Mouse (Mus musculus) forebrain, embryonic 12.5 days (tissue): ENCODE results near the gene Apobec2. TPM values are rescaled to one million over a fixed set of nuclear protein-coding genes. Genes with fewer than 3 reads are reported as not detected.

Experiments
- ATAC-seq: fragments of 200-750 bp; cut with Nextera tagmentation; 2 replicates; pipeline ENCODE4 v1.8.0; 2017; ENCODE audit warnings: moderate TSS enrichment; ENCODE audit not compliant: low FRiP score
- H3K27ac ChIP-seq: fragments of 300-500 bp; sonication (generic); 2 replicates; pipeline ENCODE4 v1.5.1; 2016; ENCODE audit warnings: mild to moderate bottlenecking
- H3K27me3 ChIP-seq: fragments of 300-500 bp; sonication (generic); 2 replicates; pipeline ENCODE4 v1.6.1; 2016; ENCODE audit warnings: mild to moderate bottlenecking
- H3K36me3 ChIP-seq: fragments of 300-500 bp; sonication (generic); replicated peaks from 2 replicates; pipeline ENCODE4 v1.6.1; 2016; ENCODE audit warnings: mild to moderate bottlenecking
- H3K4me1 ChIP-seq: fragments of 300-500 bp; sonication (generic); 2 replicates; pipeline ENCODE4 v1.6.1; 2016
- H3K4me2 ChIP-seq: fragments of 300-500 bp; sonication (generic); 2 replicates; pipeline ENCODE4 v1.6.1; 2016; ENCODE audit warnings: mild to moderate bottlenecking, moderate library complexity
- H3K4me3 ChIP-seq: fragments of 300-500 bp; sonication (generic); replicated peaks from 2 replicates; pipeline ENCODE4 v1.5.1; 2016; ENCODE audit warnings: mild to moderate bottlenecking
- H3K9ac ChIP-seq: fragments of 300-500 bp; sonication (generic); 2 replicates; pipeline ENCODE4 v1.6.1; 2016; ENCODE audit warnings: mild to moderate bottlenecking
- H3K9me3 ChIP-seq: fragments of 300-500 bp; sonication (generic); 2 replicates; pipeline ENCODE4 v1.6.1; 2016
- WGBS: fragments of 180-500 bp; shearing (Covaris S2); methylation state at CpG from one replicate; pipeline ENCODE4 v1.1.7; 2016; 5-methylcytosine and 5-hydroxymethylcytosine counted together
- polyA plus RNA-seq: library from polyadenylated mRNA; unstranded; fragments of >200 nt; fragmentation: Nextera tagmentation; extraction: Ambion mirVana; gene quantifications from 2 replicates; pipeline ENCODE4 v1.2.1, GENCODE M21; 2016

Apobec2 gene
- polyA plus RNA-seq, 1 experiment from 2014 or later: 0.65 TPM

DNA sequence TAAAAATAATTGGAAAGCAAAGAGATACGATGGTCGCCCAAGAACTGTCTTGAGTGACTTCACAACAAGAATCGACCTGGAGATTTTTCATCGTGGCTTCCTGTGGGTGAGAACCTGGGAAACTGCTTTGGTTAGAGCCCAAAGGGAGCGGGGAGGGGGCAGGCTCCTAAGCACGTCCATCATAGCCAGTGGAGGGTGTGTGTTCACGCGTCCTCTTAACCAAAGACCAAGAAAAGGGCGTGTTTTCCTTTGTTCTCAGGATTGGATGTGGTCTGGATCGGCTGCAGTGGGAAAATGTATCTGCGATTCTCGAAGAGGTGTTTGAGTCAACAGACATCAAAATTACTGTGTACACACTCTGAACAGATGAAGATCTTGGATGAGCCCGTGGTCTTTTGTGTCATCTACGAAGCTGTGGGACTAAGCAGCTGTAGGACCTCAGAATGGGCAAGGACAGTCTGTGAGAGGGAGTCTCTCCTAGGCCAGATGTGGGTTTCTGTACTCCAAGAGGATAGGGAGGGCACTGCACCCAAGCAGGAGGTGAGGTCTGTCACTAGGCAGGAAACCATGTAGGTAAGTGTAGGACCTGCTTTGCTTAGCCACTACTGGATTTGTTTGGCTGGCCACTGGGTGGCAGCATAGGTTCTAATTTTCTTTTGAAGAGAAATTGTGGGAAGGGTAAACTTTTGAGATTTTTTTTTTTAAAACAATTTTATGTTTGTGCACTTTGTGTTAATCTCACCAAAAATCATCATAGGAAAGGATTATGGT lies 16.1 kb downstream of the Apobec2 start:
- no peak overlapping the region for H3K4me2 ChIP-seq
- H3K27me3 ChIP-seq: no peaks in the 10 kb centered on the region
- no peak overlapping the region for H3K9ac ChIP-seq
- ATAC-seq: peak; percentile 83
- no peak overlapping the region for H3K4me3 ChIP-seq
- H3K27ac ChIP-seq: 0 out of 2 replicates have a peak overlapping the region, but pooled peaks have one; percentile 10
- peaks cover 5% of the 10 kb centered on the region; the same call in 1 of the 2 replicates for H3K4me1 ChIP-seq
- peaks cover 48% of the 10 kb centered on the region for H3K36me3 ChIP-seq
- 91% methylated on average over 14 of the region's 14 CpGs for WGBS
- H3K9me3 ChIP-seq: no peaks in the 10 kb centered on the region

DNA sequence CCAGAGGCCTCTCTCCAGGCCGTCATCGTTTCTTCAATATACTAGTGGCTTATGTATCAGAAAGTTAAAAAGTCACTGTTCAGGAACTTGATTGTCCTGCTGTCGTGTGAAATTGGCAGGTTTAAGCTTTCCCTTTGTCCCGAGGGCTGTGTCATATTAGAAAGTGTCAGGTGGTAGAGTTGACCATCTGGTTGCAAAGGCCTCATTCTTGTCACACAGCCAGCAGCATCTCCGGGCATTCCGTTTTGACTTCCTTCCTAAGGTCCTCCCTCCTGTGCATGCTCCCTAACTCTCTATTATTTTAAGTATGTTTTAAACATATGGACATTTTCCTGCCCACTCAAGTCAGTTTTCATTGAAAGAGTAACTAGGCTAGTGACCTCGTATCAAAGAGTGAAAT lies 16.7 kb downstream of the Apobec2 start:
- peaks cover 10% of the 10 kb centered on the region for H3K4me1 ChIP-seq
- no peaks in the 10 kb centered on the region for H3K27me3 ChIP-seq
- no peak overlapping the region for H3K9ac ChIP-seq
- ATAC-seq: no peak
- H3K9me3 ChIP-seq: no peaks in the 10 kb centered on the region
- no peak overlapping the region for H3K4me2 ChIP-seq
- WGBS: 86% methylated on average over 7 of the region's 7 CpGs
- H3K27ac ChIP-seq: 0 out of 2 replicates have a peak overlapping the region, but pooled peaks have one; percentile 10
- no peak overlapping the region for H3K4me3 ChIP-seq
- peaks cover 48% of the 10 kb centered on the region for H3K36me3 ChIP-seq

DNA sequence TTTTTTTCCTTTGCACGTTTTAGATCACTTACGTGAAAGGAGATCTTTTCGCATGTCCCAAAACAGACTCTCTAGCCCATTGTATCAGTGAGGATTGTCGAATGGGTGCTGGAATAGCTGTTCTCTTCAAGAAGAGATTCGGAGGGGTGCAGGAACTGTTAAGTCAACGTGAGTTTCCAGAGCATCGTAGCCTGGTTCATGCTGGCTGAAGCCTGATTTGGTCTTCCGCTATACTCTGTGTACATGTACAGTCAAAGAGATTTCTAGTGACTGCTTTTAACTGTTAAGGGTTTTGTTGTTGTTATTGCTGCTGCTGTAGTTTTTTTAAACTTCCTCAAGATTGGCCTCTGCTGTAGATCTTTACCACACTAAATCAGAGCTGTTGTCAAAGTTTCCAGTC lies 21.5 kb downstream of the Apobec2 start:
- Histone ChIP-seq H3K9ac (peak overlapping the region; percentile 78), H3K4me3 (peak overlapping the region; percentile 83), H3K4me2 (peak overlapping the region; percentile 72), H3K4me1 (peaks cover 27% of the 10 kb centered on the region), H3K27ac (peak overlapping the region; percentile 100; the same call in 1 of the 2 replicates), H3K36me3 (peaks cover 27% of the 10 kb centered on the region), H3K27me3 (no peaks in the 10 kb centered on the region), H3K9me3 (no peaks in the 10 kb centered on the region)
- ATAC-seq: no peak
- WGBS: 55% methylated on average over 8 of the region's 8 CpGs

DNA sequence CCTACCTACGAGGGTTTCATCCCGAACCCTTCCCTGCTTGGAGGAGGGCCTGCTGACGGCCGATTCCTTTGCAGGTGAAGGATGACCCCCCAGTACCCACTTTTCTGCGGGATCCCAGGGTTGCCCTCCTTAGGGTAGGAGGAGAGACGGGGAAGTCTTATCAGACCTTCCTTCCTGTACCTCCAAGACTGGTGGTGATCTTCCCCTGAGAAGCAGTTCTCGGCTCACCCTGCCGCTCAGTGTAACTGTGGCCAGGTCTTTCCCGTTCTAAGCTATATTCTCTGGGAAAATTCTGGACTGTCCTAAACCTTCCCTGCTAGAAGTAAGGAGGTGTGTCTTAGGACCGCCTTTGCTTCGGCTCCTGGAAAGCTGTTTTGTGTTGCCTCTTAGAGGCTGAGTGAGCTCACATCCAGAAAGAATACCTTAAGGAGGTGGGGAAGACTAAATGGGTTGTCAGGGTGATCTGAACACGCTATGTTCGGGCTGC lies 22.4 kb downstream of the Apobec2 start:
- WGBS: 0% methylated on average over 13 of the region's 13 CpGs
- Histone ChIP-seq H3K4me3 (peak overlapping the region; percentile 83), H3K4me1 (peaks cover 27% of the 10 kb centered on the region), H3K27ac (peak overlapping the region; percentile 100), H3K27me3 (no peaks in the 10 kb centered on the region), H3K4me2 (peak overlapping the region; percentile 72), H3K36me3 (peaks cover 18% of the 10 kb centered on the region), H3K9me3 (no peaks in the 10 kb centered on the region), H3K9ac (peak overlapping the region; percentile 78)
- ATAC-seq: peak; percentile 3

DNA sequence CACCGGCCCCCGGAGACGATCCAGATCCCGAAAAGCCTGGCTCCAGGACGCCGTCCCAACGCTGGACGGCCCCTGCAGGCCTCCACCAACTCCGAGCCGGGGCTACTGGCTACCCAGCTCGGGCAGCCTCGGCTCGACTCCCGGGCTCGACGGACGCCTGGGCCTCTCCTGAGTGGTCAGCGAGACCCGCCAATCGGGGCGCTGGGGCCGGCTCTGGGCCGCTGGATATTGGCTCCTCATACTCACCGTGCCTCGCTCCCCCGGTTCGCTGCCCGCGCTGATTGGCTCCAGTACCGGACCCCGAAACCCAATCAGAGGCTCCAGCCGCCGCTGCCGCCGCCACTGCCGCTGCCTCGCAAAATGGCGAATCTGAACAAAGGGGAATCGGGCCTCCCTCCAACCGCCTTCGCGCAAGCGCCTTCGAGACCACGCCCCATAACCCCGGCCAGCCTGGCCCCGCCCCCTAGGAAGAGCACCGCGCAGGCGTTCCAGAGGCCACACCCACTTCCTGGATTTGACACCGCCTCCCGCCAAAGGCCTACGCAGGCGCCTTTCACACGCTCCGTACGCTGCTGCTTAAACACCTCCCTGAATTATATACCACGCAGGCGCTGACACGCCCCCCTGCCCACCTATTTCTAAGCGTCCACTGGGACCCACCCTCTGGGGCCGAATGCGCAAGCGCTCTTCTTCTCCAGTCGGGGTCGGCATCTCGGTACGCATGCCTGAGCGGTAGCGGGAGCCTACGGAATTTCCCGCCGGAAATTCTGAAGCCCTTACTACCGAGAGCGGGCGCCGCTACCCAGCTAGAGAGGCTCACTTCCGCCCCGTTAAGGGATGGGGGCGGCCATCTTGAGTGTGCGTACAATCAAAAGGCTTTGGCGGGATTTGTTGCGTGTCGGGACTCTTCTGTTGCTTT lies 23.1 kb downstream of the Apobec2 start, which contains the start of the genes Nfya and Oard1:
Gene Nfya (minus strand): TSS at position 527 of the 919 bp plus-strand sequence.
Gene Oard1 (plus strand): TSS at position 635 of the 919 bp plus-strand sequence.
- ATAC-seq: peak; percentile 96
- peaks cover 27% of the 10 kb centered on the region for H3K4me1 ChIP-seq
- peak within 1 kb of the TSS; percentile 83 for H3K4me3 ChIP-seq

DNA sequence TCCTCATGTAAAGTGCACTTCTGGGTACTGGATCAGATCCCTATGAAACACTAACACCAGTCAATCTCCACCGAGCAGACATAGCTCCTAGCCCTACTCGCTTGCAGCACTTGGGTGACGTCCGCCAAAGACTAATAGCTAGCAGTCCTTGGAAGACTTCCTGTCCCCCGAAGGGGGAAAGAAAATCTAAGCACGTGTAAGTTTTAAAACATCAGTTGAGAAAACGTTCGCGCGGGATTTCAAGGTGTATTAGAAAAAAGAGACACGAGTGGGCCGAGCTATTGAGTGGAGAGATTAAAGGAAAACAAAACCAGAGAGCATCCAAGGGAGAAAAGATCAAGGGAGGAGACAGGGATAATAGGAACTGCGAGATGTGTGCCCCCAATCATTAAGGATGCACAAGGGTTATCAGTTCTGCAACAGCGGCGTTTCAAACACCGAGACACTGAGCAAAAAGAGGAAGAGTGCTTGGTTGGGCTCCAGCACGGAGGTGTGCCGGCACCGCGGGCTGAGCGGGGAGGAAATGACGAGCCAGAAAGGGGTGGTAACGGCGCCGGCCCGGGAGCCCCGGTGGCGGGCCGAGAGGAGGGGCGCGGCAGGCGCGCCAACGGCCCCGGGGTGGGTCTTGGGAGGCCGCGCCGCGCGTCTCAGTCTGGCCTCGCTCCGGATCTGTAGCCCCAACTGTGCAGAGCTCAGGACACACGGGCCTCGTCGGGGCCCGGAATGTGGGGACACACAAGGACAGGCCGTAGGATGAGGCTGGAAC lies 24.0 kb downstream of the Apobec2 start:
- peaks cover 27% of the 10 kb centered on the region for H3K4me1 ChIP-seq
- WGBS: under 1% methylated on average over 47 of the region's 47 CpGs
- H3K4me3 ChIP-seq: peak overlapping the region; percentile 83
- peak overlapping the region; percentile 100 for H3K27ac ChIP-seq
- H3K4me2 ChIP-seq: peak overlapping the region; percentile 83
- no peaks in the 10 kb centered on the region for H3K9me3 ChIP-seq
- H3K9ac ChIP-seq: peak overlapping the region; percentile 99
- H3K36me3 ChIP-seq: peaks cover 4% of the 10 kb centered on the region; the same call in 1 of the 2 replicates
- no peaks in the 10 kb centered on the region for H3K27me3 ChIP-seq
- ATAC-seq: peak; percentile 28

More for the DNA sequence above, 23.1 kb downstream of the Apobec2 start, which contains the start of the genes Nfya and Oard1:
- H3K4me2 ChIP-seq: peak within 1 kb of the TSS; percentile 83
- H3K27me3 ChIP-seq: no peaks in the 10 kb centered on the region
- peaks cover 11% of the 10 kb centered on the region for H3K36me3 ChIP-seq
- peak within 1 kb of the TSS; percentile 100 for H3K27ac ChIP-seq
- peak within 1 kb of the TSS; percentile 99 for H3K9ac ChIP-seq
- under 1% methylated on average over 66 of the region's 84 CpGs for WGBS
- H3K9me3 ChIP-seq: no peaks in the 10 kb centered on the region

DNA sequence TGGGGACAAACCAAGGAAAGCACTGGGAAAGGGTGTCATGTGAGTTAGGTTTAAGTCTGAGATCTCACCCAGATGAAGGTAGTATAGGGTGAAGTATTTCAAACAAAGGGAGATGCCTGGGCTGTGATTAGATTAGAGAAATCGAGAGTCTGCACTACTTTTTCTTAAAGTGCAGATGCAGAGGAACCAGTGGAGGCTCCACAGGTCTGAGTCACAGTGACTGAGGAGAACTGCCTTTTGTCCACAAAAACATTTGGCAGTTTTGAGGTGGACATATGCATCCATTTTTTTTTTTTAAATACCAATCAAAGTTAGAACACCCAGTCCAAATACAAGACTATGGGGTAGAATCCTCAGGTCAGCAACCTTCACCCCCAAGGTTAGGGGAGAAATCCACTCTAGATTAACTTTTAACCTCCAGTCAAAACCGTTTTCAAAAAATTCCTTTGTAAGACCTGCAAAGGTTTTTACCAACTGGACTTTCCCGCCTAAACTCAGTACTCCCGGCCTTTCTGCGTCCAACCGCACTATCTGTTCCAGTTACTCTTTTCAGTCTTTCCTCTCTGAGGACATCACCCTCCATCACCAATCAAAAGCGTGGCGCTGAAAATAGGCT lies 24.7 kb downstream of the Apobec2 start:
- WGBS: 10% methylated on average over 8 of the region's 8 CpGs
- H3K9ac ChIP-seq: peak overlapping the region; percentile 99
- peak overlapping the region; percentile 100 for H3K27ac ChIP-seq
- peak overlapping the region; percentile 83 for H3K4me3 ChIP-seq
- H3K36me3 ChIP-seq: no peaks in the 10 kb centered on the region
- peak overlapping the region; percentile 83 for H3K4me2 ChIP-seq
- peaks cover 27% of the 10 kb centered on the region for H3K4me1 ChIP-seq
- no peak for ATAC-seq
- H3K27me3 ChIP-seq: no peaks in the 10 kb centered on the region
- no peaks in the 10 kb centered on the region for H3K9me3 ChIP-seq

DNA sequence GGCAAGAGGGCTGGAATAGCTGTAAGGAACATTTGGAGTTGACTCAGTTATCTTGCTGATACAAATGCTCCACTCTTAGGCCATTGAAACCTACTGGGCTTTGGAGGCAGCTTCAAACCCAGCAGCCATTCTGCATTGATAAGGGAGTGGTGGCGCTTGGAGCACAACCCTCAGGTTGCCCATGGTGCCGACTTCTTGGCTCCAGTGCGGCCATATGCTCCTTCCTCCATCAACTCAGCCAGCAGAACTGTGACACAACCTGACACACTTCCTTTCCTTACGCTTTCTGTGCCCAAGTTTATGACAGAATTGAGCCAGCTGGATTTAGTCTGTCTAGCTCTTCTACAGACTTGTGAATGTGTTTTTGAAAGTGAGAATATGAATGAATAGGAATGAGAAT lies 25.6 kb downstream of the Apobec2 start:
- Histone ChIP-seq H3K27me3 (no peaks in the 10 kb centered on the region), H3K4me2 (peak overlapping the region; percentile 83), H3K4me1 (peaks cover 27% of the 10 kb centered on the region), H3K36me3 (no peaks in the 10 kb centered on the region; the same call in 1 of the 2 replicates), H3K9ac (peak overlapping the region; percentile 99; the same call in 1 of the 2 replicates), H3K4me3 (peak overlapping the region; percentile 83; the same call in 1 of the 2 replicates), H3K27ac (no peak overlapping the region), H3K9me3 (no peaks in the 10 kb centered on the region)
- 91% methylated on average over 4 of the region's 4 CpGs for WGBS
- no peak for ATAC-seq

DNA sequence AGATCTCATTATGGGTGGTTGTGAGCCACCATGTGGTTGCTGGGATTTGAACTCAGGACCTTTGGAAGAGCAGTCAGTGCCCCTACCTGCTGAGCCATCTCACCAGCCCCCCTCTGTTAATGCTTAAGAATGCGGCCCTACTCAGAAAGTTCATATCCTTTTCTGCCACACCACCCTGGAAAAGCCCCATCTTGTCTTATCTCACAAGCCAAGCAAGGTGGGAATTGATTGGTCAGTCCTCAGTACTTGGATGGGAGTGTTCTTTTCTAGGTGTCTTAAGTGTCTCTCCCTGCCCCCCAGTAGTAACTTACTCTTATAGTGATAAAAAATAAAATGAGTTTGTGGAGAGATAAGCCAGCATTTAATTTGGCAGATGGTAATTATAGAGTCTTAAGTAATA lies 28.0 kb downstream of the Apobec2 start:
- Histone ChIP-seq H3K9me3 (no peaks in the 10 kb centered on the region), H3K27ac (no peak overlapping the region), H3K4me1 (peaks cover 15% of the 10 kb centered on the region), H3K27me3 (no peaks in the 10 kb centered on the region), H3K4me3 (no peak overlapping the region), H3K9ac (no peak overlapping the region), H3K36me3 (peaks cover 7% of the 10 kb centered on the region; the same call in 1 of the 2 replicates), H3K4me2 (no peak overlapping the region)
- 93% methylated on average over 1 of the region's 1 CpGs for WGBS
- no peak for ATAC-seq

DNA sequence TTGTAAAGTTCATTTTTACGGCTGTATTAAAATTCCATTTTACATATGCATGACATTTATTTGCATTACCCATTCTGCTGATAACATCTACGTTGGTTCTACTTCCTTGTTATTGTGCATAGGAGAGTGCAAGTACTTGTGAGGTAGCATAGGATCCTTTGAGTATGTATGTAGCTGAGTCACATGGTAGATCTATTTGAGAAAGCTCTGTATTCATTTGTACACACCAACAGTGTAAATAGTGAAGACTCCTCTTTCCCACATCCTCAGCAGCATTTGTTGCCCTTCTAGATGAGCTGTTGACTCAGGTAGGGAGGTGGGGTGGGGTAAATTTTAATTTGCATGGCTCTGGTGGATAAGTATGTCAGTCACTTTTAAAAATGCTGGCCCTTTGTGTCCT lies 28.9 kb downstream of the Apobec2 start:
- H3K27me3 ChIP-seq: no peaks in the 10 kb centered on the region
- H3K4me3 ChIP-seq: no peak overlapping the region
- WGBS: 92% methylated on average over 2 of the region's 2 CpGs

DNA sequence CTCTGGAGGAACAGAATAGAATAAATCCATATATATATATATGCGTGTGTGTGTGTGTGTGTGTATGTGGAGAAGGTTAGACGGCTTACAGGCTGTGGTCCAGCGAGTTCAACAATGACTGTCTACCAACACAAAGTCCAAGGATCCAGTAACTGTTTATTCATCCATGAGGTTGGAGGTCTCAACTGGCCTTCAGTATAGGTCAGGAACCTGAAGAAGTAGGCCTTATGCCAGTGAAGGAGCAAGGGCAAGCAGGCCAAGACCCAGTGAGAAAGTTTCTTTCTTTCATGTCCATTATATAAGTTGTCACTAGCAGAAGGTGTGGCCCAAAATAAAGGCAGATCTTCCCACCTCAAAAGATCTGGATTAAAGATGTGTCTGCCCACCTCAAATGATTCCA lies 30.0 kb downstream of the Apobec2 start:
- Histone ChIP-seq H3K27ac (no peak overlapping the region), H3K27me3 (no peaks in the 10 kb centered on the region), H3K4me2 (no peak overlapping the region), H3K9me3 (no peaks in the 10 kb centered on the region), H3K36me3 (peaks cover 27% of the 10 kb centered on the region), H3K4me1 (peaks cover 8% of the 10 kb centered on the region), H3K9ac (no peak overlapping the region), H3K4me3 (no peak overlapping the region)
- 95% methylated on average over 3 of the region's 3 CpGs for WGBS
- ATAC-seq: no peak

More for the DNA sequence above, 28.9 kb downstream of the Apobec2 start:
- Histone ChIP-seq H3K9ac (no peak overlapping the region), H3K36me3 (peaks cover 16% of the 10 kb centered on the region), H3K4me1 (peaks cover 15% of the 10 kb centered on the region), H3K27ac (no peak overlapping the region), H3K4me2 (no peak overlapping the region), H3K9me3 (no peaks in the 10 kb centered on the region)
- ATAC-seq: no peak
